Mouse (Mus musculus) right cerebral cortex, adult 2 months (tissue): ENCODE data around the gene Il17c.

Experiments used
- DNase-seq, 2 experiments: peaks; one replicate each; pipeline ENCODE4 v3.0.0; 2021 to 2022; ENCODE audit warnings: low spot score in 2 of 2

The Il17c gene

GRCm38 (mm10) chr8:122430646-122431045 is 8.8 kb downstream of the Il17c start:
- DNase-seq = no peak

GRCm38 (mm10) chr8:122431694-122432442 is 10.0 kb downstream of the Il17c start:
- DNase-seq = no peak

GRCm38 (mm10) chr8:122432443-122433268 is 10.8 kb downstream of the Il17c start, which contains the start of gene Cyba:
TSS of gene Cyba (minus strand) at chr8:122432930.
- DNase-seq = no peak

DNA sequence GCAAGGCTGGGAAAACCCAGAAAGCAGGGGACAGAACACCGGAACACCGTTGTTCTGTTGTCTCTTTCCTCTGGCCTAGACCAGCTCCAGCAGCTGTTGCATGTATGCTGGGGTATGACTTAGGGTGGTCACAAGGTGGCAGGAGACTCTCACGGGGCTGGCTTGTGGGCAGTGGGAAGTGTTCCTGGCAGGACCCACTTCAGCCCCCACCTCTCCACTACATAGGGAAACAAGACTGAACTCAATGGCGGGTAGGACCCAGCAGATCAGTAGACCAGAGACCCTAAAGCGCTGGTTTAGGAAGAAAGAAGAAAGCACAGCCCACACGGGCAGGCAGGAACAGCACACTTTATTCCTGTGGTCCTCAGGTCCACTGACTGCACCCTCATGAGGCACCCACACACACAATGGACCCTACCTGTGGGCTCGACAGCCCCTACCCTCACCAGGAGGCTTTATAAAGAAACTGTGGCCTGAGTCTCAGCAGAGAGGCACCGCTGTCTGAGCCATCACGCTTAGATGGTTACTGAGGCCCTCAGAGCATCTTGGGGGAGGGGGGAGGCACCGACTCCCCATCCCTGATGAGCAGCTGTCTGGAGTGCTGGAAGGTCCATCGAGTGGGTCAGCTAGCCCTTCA is 11.6 kb downstream of the Il17c start:
- DNase-seq = no peak

GRCm38 (mm10) chr8:122435375-122435774 is 13.6 kb downstream of the Il17c start:
- no peak for DNase-seq

GRCm38 (mm10) chr8:122436146-122436545 is 14.3 kb downstream of the Il17c start:
- no peak for DNase-seq

- no peak for DNase-seq
Measured at GRCm38 (mm10) chr8:122436586-122437125, 14.8 kb downstream of the Il17c start.

- no peak for DNase-seq
Measured at GRCm38 (mm10) chr8:122437708-122438331, 16.0 kb downstream of the Il17c start.

- DNase-seq = no peak
Measured at GRCm38 (mm10) chr8:122439336-122439735, 17.5 kb downstream of the Il17c start.

GRCm38 (mm10) chr8:122441326-122441725 is 19.5 kb downstream of the Il17c start:
- no peak for DNase-seq

- no peak for DNase-seq
Measured at GRCm38 (mm10) chr8:122442356-122442755, 20.5 kb downstream of the Il17c start.

GRCm38 (mm10) chr8:122442781-122443180 is 21.0 kb downstream of the Il17c start:
- DNase-seq = no peak

- DNase-seq = peak; percentile 99
Measured at GRCm38 (mm10) chr8:122443262-122444006, 21.6 kb downstream of the Il17c start, which contains the start of gene Mvd. TSS of gene Mvd (minus strand) at chr8:122443422.

GRCm38 (mm10) chr8:122444058-122444748 is 22.4 kb downstream of the Il17c start:
- DNase-seq = peak; percentile 79 to 86

- DNase-seq = no peak
Measured at GRCm38 (mm10) chr8:122445203-122445602, 23.4 kb downstream of the Il17c start.

DNA sequence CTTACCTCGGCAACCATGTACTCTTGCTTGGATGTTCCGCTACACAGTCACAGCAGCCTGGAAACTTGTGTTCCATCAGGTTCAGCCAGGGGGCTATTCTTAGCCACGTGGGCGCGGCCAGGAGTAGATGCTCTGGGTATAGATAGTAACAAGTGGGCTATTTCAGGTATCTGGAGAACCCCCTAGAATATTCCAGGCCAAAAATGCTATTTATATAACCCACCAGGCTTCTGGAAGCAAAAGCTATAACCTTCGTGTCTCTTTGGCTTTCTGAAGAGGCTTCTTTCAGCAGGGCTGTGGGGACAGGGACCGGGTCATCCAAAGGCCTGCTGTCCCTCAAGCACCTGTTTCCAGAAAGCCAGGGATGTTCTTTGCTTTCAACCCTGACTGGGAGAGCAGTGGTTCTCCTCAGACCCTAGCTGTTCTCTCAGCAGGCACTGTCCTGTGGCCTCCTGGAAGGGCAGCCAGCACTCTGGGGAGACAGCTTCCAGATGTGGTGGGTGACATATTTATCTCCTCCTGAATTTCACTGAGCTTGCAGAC is 29.4 kb downstream of the Il17c start:
- no peak for DNase-seq

DNA sequence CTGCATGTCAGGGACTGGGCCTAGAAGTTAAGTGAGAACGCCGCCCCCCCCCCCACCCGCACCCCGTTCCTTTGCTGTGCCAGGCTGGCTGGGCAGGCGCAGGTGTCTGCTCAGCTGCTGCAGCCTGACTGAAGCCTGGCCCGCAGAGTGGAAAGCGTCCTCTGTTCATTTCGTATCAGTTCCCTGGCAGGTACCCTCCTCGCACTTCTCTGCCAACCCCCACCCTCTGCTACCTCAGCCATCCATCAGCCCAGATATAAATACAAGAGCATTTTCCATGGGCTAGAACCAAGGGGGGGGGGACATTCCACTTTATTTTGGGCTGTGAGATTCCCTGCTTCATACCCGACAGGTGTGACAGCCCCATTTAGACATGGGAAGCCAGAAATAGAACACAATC is 30.3 kb downstream of the Il17c start:
- no peak for DNase-seq

DNA sequence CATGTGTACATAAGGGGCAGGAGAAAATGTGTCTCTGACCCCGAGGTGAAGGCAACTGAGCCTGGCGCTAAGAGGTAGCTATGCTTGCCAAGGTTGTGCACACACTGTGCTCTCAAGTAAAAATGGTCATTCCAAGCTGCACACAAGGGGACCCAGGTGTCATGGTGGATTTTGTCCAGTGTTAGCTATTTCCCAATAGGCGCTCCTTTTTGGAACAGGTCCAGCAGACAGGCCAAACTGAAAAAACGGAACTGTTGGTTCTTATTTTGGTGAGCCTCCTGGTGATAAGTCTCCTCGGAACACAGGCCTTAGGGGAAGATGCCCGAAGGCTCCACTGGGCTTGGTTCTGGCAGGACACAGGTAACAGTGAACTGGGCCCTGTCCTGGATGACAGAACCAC is 32.6 kb downstream of the Il17c start:
- no peak for DNase-seq

DNA sequence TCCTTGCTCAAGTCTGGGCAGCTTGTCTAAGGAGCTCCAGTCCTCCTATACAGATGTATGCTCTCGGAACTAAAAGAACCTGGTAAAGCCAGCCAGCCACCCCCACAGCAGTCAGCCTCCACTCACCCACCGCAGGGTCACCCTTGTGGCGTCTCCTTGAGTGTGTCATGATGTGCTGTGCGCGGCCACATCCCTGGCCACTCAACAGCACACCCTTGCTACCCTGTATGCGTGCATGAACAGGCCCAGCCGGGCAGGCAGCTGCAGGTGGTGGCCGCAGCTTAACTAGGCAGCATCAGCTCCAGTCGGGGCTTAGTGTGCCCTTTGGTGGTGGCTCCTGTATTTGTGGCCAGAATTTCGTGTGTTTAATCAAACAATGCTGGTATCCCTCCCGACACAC is 35.4 kb downstream of the Il17c start:
- DNase-seq = no peak
